Mouse (Mus musculus): Measurements from ENCODE around the gene Arhgap45.
A peak's percentile ranks its signal among the peaks of the same experiment; 100 is the strongest.

The Arhgap45 gene

DNA sequence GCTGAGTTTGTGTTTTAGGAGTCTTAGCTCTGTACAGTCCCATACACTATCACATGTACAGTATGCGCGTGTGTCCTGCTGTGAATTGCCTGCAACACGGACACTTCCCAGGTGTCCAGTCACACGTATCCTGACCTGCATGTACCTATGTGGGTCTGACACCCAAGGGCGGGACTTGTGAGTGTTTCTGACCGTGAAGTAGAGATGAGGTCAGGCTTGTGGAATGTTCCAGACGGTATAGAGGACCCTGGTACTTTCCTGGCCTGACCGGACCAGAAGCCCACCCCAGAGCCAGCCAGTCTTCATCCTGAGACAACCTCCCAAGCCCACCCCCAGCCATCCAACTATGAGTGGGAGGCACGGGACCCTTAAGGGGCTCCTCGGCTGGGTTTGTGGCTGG is 870 bp upstream of the Arhgap45 start:
- no peak for DNase-seq (ENCODE audit: low read depth, low spot score)

DNA sequence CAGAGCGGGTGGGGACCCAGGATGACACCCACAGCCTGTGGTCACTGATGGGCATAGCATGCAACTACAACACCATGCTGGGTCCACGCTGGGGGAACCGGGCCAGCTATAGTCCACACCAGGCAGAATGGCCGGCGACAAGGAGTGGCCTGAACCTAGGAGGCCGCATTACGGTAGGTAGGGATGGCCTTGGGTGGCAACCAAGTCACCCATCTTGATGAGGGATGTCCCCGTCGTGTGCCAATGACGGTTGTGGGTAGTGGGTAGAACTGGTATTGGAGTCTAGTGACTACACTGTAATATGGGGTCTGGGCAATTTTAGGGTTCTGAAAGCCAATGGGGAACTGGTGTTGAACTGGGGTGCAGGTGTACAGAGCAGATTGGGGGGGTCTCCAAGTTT is 478 bp downstream of the Arhgap45 start:
- DNase-seq (ENCODE audit: low read depth, low spot score), result no peak

DNA sequence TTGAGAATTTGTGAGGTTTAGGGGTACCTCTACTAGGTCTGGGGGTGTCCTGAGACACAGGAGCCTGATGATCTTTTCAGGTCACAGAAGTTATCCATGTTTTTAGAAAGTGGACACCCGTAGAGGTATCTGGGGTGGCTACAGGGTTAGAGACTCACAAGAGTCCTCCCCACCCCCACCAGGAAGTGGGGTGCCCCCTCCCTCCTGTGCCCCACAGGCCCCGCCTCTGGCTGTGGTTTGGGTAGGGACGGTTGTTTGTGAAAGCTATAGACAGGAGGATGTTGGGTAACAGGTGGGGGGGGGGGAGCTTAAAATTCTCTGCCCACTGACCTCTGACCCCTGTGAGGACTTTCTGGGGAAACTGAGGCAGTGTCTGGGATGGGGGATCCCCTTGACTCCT is 908 bp downstream of the Arhgap45 start:
- DNase-seq (ENCODE audit: low read depth, low spot score), result no peak

DNA sequence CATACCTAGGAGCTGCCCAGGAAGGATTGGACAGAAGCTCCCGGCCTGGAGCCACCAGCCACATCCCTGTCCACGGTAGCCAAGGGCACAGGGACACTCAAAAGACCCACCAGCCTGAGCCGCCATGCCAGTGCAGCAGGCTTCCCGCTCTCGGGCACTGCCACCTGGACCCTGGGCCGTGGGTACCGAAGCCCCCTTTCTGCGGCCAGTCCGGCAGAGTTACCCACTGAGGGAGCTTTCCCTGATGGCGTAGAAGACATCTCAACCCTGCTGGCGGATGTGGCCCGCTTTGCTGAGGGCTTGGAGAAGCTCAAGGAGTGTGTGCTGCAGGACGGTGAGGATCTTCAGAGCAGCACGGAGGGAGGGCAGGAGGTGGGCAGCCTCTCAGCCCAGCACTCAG is 1.3 kb downstream of the Arhgap45 start:
- DNase-seq (ENCODE audit: low read depth, low spot score), result no peak

DNA sequence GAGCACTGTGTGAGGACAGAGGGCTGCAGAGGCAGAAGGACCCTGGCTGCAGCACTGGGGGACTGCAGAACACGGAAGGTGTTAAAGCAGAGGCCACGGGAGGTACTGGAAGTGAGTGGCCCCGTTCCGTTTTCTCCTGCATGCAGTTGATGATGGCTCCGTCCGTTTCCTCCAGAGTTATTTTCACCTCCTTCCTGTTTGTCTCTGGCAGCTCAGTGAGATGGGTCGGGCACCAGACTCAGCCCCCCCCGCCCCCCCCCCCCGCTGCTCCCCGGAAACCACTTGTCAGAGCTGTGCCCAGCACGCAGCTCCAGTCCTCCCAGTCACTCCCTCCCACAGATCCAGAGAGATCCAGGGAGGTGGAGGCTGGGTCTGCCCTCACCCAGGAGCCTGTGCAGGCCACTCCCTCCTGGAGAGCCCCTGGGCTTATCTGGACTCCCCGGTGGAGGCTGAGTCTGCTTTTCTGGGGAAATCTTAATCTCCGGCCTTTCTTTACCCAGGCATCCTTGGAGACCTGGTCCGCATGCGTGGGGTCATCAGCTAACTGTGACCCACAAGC is 2.4 kb downstream of the Arhgap45 start:
- DNase-seq (ENCODE audit: low read depth, low spot score), result no peak

DNA sequence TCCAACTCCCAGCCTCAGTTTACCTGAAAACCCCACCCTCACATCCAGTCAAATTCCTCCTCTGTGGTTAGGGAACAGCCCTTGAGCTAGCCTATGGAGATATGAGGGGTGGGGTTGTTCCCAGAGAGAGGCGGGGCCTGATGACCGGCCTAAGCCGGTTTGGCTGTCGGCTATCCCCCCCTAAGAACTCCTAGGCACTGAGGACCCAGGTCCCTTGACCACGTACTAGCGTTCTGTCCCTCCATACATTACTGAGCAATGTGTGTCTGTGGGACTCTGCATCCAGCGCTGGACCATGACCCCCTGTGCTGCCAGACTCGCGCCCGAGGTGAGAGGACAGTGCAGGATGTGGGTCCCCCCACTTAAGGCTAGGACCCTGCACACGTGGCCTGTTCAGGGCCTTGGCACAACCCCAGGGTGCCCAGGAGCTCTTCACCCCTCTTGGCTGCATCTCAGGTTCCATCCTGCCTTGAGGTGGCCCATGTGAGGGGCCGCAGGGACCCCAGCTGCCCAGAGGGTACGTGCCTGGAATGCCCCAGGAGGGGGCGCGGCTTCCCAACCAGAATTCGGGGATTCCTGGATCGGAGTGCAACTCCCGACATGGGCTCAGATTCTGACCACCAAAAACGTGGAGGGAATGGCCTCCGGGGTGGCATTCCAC is 3.1 kb downstream of the Arhgap45 start:
- no peak for DNase-seq (ENCODE audit: low read depth, low spot score)

DNA sequence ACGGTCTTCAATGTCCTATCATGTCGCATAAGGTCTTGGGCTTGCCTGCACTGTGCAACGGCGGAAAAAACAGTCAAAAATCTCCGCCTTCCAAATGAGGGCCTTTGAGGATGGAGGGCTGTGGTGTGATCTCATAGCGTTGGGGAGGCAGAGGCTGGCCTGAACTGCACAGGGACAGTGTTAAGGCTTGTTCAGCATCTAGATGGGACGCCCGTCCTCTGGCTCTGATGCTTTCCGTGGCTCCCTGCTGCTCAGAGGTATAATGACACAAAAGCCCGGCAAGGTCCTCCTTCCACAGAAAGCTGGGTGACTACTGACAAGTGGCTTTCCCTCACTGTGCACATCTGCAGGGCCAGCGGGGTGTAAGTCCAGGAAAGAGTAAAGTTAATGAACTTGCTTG is 3.7 kb downstream of the Arhgap45 start:
- no peak for DNase-seq (ENCODE audit: low read depth, low spot score)

DNA sequence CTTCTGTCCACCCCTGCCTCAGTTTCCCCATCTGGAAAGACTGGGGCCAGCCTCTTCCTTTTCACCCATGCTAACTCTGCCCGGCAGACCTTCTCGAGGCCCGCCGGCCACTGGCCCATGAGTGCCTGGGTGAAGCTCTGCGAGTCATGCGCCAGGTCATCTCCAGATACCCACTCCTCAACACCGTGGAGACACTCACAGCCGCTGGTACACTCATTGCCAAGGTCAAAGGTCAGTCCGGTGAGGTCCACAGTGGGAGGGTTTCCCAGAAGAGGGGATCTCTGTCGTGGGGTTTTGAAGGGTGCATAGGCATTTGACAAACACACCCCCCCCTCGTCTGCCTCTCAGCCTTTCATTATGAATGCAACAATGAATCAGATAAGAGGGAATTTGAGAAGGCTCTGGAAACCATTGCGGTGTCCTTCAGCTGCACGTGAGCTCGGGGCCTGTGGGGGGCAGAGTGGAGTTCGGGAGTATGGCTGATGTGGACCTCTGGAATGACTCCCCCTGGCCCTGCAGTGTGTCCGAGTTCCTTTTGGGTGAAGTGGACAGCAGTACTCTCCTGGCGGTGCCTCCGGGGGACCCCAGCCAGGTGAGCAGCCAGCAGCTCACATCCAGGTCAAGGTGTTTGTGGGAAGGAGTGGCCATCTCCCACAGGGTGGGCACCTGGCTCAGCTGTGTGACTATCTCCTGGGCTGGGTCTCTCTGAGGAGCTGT is 4.3 kb downstream of the Arhgap45 start:
- DNase-seq (ENCODE audit: low read depth, low spot score), result no peak

DNA sequence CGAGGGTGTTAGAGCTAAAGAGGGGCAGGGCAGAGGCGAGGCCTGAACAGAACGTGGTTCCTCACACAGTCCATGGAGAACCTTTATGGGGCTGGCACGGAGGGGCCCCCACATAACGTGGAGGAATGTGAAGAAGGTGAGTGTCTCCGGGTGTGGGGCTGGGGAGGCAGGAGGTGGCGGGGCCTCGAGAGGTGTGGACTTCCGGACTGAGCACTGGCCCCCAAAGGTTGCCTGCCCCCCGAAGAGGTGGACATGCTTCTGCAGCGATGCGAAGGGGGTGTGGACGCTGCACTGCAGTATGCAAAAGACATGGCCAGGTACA is 4.8 kb downstream of the Arhgap45 start:
- no peak for DNase-seq (ENCODE audit: low read depth, low spot score)

DNA sequence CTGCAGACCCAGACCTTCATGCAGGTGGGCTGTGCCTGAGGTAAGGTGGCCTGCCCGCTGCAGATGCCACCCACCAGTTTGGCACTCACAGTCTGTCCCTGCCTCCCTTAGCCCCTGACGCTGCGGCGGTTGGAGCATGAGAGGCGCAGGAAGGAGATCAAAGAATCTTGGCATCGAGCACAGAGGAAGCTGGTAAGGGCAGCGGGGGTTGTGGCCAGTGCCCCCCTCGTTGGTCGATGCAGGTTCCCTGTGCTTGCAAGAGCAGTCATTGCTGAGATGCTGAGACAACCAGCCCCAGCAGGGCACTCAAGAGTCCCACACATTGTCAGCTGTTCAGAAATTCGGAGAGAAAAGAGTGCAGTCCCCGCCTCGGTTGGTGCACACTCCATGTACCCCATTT is 5.7 kb downstream of the Arhgap45 start:
- no peak for DNase-seq (ENCODE audit: low read depth, low spot score)

DNA sequence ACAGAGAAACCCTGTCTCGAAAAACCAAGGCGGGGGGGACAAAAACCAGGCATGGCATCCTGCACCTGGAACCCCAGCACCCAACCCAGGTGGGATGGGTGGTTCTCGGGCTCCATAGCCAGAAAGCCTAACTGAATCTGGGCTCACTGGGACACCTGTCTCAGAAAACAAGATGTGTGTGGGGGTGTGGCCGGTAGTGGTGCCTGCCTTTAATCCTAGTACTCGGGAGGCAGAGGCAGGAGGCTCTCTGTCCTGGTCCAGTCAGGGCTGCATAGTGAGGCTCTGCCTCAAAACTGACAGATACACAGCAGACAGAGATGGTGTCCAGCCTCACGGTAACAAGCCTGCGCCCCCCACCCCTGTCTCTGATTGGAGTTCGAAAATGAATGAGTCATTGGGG is 6.4 kb downstream of the Arhgap45 start:
- DNase-seq (ENCODE audit: low read depth, low spot score), result no peak

DNA sequence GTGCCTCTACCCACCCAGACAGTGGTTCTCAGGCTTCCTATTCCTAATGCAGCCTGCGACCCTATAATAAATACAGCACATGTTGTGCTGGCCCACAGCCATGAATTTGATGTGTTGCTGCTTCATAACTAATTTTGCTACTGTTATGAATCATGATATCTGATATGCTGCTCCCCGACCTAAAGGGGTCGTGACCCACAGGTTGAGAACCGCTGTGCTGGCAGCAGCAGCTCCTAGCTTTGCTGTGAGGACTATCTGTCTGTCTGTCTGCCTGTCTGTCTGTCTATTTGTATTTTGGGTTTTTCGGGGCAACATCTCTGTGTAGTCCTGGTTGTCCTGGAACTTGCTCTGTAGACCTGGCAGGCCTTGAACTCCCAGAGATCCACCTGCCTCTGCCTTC is 7.3 kb downstream of the Arhgap45 start:
- no peak for DNase-seq (ENCODE audit: low read depth, low spot score)

DNA sequence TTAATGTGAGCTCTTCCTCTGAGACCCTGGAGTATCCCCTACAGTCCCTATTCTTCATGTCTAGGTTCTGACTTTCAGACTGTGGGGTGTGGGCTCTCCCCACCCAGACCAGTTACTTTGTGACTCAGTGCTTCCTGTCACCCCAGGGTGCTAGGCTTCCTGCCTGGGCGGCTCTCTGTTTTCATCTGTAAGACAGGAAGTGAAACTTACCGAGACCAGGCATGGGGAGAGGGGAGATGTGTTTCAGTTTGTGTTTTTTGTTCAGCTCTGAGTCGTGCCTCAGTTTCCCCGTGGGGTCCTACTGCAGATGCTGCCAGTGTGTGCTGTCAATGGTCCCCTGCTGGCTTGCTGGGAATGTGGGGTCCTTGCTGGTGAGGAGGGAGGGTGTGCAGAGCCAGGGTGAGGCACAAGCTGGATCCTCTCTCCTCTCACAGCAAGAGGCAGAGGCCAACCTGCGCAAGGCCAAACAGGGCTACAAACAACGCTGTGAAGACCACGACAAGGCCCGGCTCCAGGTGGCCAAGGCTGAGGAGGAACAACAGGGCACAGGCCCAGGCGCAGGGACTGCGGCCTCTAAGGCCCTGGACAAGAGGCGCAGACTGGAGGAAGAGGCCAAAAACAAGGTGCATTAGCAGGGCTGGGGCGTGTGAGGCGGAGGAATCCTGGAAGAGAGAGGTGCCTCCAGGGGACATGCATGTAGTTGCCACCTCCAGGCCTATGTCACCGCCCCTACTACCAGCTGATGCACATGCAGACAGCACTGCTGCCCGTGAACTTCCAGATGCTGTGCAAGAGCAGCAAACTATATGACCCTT is 8.0 kb downstream of the Arhgap45 start:
- DNase-seq (ENCODE audit: low read depth, low spot score), result no peak

DNA sequence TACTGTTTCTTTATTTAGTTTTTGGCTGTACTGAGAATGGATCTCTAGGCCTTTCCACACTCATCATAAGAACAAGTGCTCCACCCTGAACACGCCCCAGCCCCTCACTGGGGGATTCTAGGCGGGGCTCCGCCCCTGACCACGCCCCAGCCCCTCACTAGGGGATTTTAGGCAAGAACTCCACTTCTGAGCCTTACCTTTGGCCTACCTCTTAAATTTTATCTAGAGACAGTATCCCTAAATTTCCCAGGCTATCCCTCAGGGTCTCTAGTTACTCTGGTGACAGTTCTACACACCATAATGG is 8.5 kb downstream of the Arhgap45 start:
- DNase-seq (ENCODE audit: low read depth, low spot score), result no peak

DNA sequence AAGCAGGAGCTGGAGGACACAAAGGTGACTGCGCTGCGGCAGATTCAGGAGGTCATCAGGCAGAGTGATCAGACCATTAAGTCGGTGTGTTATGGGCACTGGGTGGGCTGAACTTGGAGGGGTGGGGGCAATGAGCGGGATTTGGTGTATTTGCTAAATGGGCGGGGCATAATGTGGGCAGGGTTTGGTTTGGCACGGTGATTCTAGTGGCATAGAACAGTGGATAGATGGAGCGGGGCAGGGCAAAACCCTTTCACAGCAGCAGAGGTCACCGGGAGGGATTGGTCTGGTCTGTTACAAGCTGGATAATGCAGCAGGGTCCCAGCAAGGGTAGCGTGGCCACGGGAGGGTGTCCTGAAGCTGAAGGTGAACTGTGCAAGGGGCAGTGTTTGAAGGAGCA is 9.0 kb downstream of the Arhgap45 start:
- no peak for DNase-seq (ENCODE audit: low read depth, low spot score)

DNA sequence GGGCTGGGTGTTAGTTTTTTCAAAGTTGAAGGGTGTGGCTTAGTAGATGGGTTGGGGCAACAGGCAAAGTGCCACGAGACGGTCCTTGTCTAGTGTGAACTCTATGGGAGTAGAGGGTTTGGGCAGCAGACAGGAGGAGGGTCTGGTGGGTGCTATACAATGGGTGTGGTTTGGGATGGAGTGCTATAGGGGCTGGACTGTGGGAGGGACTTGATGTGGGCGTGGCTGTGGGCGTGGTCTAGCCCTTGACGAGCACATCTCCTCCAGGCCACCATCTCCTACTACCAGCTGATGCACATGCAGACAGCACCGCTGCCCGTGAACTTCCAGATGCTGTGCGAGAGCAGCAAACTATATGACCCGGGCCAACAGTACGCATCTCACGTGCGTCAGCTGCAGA is 9.4 kb downstream of the Arhgap45 start:
- DNase-seq (ENCODE audit: low read depth, low spot score), result peak; percentile 88

DNA sequence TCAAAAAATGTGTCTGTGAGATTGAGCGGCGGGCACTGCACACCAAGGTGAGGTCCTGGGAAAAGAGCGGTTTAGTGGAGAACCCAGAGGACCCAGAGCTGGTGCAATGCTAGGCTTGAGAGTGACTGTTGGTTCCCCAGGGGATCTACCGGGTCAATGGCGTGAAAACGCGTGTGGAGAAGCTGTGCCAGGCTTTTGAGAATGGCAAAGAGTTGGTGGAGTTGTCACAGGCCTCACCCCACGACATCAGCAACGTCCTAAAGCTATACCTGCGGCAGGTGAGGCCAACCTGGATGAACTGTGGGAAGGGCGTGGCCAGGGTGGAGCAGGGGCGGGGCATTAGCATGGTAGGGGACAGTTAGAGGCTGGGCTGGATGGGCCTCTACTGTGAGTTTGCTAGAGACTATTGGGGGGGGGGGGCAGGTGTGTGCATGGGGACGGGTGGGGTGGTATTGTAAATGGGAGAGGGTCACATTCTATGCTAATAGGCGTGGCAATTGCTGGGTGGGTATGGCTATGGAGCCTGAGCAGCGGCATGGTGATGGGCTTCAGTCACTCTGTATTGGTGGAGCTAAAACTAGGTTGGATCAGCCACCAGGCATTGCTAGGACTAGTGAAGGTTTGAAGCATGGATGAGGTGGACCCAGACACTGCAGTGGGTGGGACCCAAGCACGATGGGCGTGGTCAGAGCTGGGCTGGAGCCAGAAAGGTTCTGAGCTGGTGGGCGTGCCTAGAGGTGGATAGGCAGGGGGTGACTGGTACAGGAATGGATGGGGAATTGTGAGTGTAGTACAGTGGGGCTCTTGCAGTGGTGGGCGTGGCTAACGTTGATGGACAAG is 11.4 kb downstream of the Arhgap45 start:
- DNase-seq (ENCODE audit: low read depth, low spot score), result peak; percentile 90

DNA sequence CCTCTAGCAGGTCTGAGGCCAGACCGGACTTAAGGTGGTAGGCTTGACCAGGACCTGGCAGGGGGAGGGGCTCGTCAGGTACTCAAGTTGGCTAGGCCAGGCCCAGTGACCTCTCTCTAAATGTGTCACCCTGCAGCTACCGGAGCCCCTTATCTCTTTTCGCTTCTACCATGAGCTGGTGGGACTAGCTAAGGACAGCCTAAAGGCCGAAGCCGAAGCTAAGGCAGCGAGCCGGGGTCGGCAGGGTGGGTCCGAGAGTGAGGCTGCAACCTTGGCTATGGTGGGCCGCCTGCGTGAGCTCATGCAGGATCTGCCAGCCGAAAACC is 12.0 kb downstream of the Arhgap45 start:
- DNase-seq (ENCODE audit: low read depth, low spot score), result no peak

DNA sequence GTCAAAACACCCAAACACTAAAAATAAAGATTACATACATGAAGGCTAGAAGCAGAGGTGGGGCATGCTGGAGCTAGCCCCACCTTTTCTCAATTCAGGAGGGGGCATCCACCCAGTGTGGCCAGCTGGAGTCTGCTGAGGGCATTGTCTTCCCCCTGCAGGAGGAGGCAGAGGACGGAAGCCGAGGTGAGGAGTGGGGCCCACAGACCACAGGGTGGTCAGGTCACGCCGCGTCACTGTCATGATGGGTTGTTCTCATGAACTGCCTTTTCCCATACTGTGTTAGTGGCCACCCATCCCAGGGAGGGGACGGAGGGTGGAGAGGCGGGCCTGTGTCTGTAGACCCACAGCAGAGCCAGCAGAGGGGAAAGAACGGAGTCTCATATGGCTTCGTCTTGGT is 13.7 kb downstream of the Arhgap45 start:
- DNase-seq (ENCODE audit: low read depth, low spot score), result no peak

DNA sequence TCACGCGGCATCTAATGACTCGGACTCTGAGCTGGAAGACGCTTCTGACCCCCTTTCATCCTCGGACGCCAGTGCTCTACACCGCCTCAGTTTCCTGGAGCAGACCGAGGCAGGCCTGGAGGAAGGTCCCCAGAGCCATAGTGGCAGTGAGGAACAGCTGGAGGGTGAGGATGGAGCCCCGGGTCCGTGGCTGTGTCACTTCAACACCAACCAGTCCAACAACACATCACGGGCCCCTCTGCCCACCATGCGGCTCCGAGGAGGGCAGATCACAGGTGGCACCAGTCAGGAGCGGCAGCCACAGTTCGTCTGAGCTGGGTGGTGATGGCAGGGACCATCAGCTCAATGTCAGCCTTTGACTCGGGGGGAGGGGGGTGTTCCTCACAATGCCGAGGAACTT is 14.3 kb downstream of the Arhgap45 start:
- DNase-seq (ENCODE audit: low read depth, low spot score), result no peak

DNA sequence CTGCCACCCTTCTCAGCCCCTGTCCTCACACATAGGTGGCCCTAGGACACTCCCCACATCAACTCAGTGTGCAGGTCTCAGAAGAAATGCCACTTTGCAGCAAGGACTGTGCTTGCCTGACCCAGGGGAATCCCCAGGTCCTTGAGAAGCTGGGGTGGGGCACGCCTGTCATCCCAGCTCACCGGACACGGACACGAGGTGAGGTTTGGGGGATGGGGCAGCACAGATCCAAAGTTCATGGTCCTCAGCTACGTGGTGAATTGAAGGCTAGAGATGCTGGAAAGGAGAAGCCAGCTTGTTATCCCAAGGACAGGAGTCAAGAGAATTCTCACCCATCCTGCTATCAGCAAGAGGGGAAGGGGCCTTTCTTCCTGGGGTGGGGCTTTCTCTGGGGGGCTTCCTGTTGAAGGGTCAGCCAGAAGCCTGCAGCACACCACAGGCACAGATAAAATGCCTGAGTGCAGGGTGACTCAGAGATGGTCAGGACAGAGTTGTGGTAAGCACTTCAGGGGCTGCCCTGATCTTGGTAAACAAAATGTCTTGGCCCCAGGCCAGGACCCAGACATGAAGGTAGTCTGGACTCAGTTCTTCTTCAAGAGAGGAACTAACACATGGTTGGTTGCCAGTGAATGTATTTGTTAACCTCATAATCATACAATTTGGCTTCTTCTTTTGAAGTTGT is 16.5 kb downstream of the Arhgap45 start:
- no peak for DNase-seq (ENCODE audit: low read depth, low spot score)

All from ES-CJ7 (cell line).